In genomic region chr4:46657116-46657515, GRCm38 (mm10) we compare ENCODE assay signal across 8 mouse cellular contexts. TPM values are rescaled to one million over a fixed set of nuclear protein-coding genes. Genes with fewer than 3 reads are reported as not detected.
DNase-seq lines count a peak whose midpoint lies in the region; ATAC-seq and TF ChIP-seq lines count a peak whose summit lies in the region.

No protein-coding gene starts in this region.

- peaks cover 3% of the 10 kb centered on the region for H3K27me3 ChIP-seq in kidney, embryonic 14.5 days (ENCODE audit: control insufficient read depth, insufficient read depth, low read length)
- peaks cover 6 to 9% of the 10 kb centered on the region in 2 experiments for H3K27me3 ChIP-seq in MEL (ENCODE audit: control insufficient read depth in 1 of 2, insufficient read depth in 2 of 2, low read length in 2 of 2)
- H3K27me3 ChIP-seq in midbrain, postnatal 0 days (ENCODE audit: insufficient read depth, low read length) = peaks cover 11% of the 10 kb centered on the region; the same call in 1 of the 2 replicates
- no peaks in the 10 kb centered on the region for H3K27me3 ChIP-seq in thymus, adult 2 months (ENCODE audit: control insufficient read depth, insufficient read depth, low read length)

- no peaks in the 10 kb centered on the region for H3K4me1 ChIP-seq in kidney, embryonic 14.5 days (ENCODE audit: control insufficient read depth, insufficient read depth, low read length)
- no peaks in the 10 kb centered on the region for H3K4me1 ChIP-seq in MEL (ENCODE audit: control insufficient read depth in 1 of 2, insufficient read depth in 2 of 2, low read length in 2 of 2)
- H3K4me1 ChIP-seq in midbrain, postnatal 0 days (ENCODE audit: insufficient read depth, low read length) = no peaks in the 10 kb centered on the region
- H3K4me1 ChIP-seq in thymus, adult 2 months (replicated peaks; ENCODE audit: control insufficient read depth, insufficient read depth, low read length) = no peaks in the 10 kb centered on the region

- H3K79me2 ChIP-seq in MEL (ENCODE audit: control insufficient read depth, insufficient read depth, low read length, poor library complexity) = no peaks in the 10 kb centered on the region

- DNase-seq in kidney, adult 11 months = peak; percentile 31
- DNase-seq in MEL (ENCODE audit: low read depth, low spot score) = peak; percentile 84
- peak; percentile 65 for DNase-seq in cerebellum, adult 11 months
- DNase-seq in frontal cortex, postnatal 25 days (ENCODE audit: low spot score in 2 of 2) = peak; percentile 65 to 71
- peak; percentile 50 to 67 for DNase-seq in layer of hippocampus, postnatal 36 days
- DNase-seq in midbrain, postnatal 0 days (ENCODE audit: low spot score) = peak; percentile 81
- peak; percentile 69 for DNase-seq in thymus, adult 2 months

- no peak for TF ChIP-seq EP300 in MEL (IDR thresholded peaks at IDR 0.05; ENCODE audit: low read depth in 1 of 2, low read length in 2 of 2)

- 11% methylated on average over 5 of the region's 5 CpGs for WGBS in kidney, embryonic 14.5 days
- WGBS in midbrain, postnatal 0 days = 6% methylated on average over 5 of the region's 5 CpGs
- 9% methylated on average over 5 of the region's 5 CpGs for WGBS in thymus, adult 2 months

- H3K4me2 ChIP-seq in kidney, embryonic 14.5 days (replicated peaks; ENCODE audit: low read depth, low read length) = no peak overlapping the region
- H3K4me2 ChIP-seq in midbrain, postnatal 0 days (ENCODE audit: low read depth, low read length, poor library complexity, severe bottlenecking) = no peak overlapping the region

- TF ChIP-seq POLR2A in MEL (IDR thresholded peaks at IDR 0.05; ENCODE audit: control insufficient read depth in 1 of 2, insufficient read depth in 1 of 2, low read depth in 1 of 2, low read length in 2 of 2, poor library complexity in 1 of 2) = no peak
- TF ChIP-seq POLR2A in thymus, adult 2 months (IDR thresholded peaks at IDR 0.05; ENCODE audit: control insufficient read depth, extremely low read depth, insufficient read depth, low read length, poor library complexity) = no peak

- no peak overlapping the region for H3K4me3 ChIP-seq in kidney, embryonic 14.5 days (ENCODE audit: low read length)
- no peak overlapping the region for H3K4me3 ChIP-seq in MEL (ENCODE audit: control insufficient read depth in 1 of 2, insufficient read depth in 1 of 2, low read depth in 2 of 2, low read length in 2 of 2)
- no peak overlapping the region for H3K4me3 ChIP-seq in midbrain, postnatal 0 days (ENCODE audit: low read depth, low read length)
- H3K4me3 ChIP-seq in thymus, adult 2 months (ENCODE audit: control insufficient read depth, insufficient read depth, low read length) = no peak overlapping the region

- H3K9ac ChIP-seq in kidney, embryonic 14.5 days (ENCODE audit: low read depth, low read length) = no peak overlapping the region
- no peak overlapping the region for H3K9ac ChIP-seq in MEL (ENCODE audit: control insufficient read depth, low read depth, low read length, poor library complexity, severe bottlenecking)
- no peak overlapping the region for H3K9ac ChIP-seq in midbrain, postnatal 0 days (replicated peaks; ENCODE audit: low read length, poor library complexity, severe bottlenecking)

- no peaks in the 10 kb centered on the region for H3K36me3 ChIP-seq in kidney, embryonic 14.5 days (ENCODE audit: control insufficient read depth, insufficient read depth, low read length)
- H3K36me3 ChIP-seq in MEL (ENCODE audit: control insufficient read depth in 1 of 2, insufficient read depth in 2 of 2, low read length in 2 of 2) = no peaks in the 10 kb centered on the region
- H3K36me3 ChIP-seq in midbrain, postnatal 0 days (ENCODE audit: insufficient read depth, low read length) = no peaks in the 10 kb centered on the region
- no peaks in the 10 kb centered on the region for H3K36me3 ChIP-seq in thymus, adult 2 months (ENCODE audit: control insufficient read depth, insufficient read depth, low read length)

- ATAC-seq in kidney, embryonic 14.5 days (ENCODE audit: low FRiP score, low TSS enrichment) = no peak
- 0 out of 2 replicates have a peak, but pooled peaks have one; percentile 38 for ATAC-seq in midbrain, postnatal 0 days (ENCODE audit: low FRiP score)

- H3K9me3 ChIP-seq in kidney, embryonic 14.5 days (ENCODE audit: control insufficient read depth, low read length) = no peaks in the 10 kb centered on the region
- no peaks in the 10 kb centered on the region for H3K9me3 ChIP-seq in MEL (replicated peaks; ENCODE audit: insufficient read depth, low read length)
- H3K9me3 ChIP-seq in midbrain, postnatal 0 days (ENCODE audit: low read length) = no peaks in the 10 kb centered on the region

- TF ChIP-seq CTCF in MEL (IDR thresholded peaks at IDR 0.05 in 2 of 3, conservative IDR thresholded peaks at IDR 0.05 in 1 of 3; ENCODE audit: control insufficient read depth in 1 of 3, insufficient read depth in 1 of 3, low read depth in 2 of 3, low read length in 3 of 3, poor library complexity in 1 of 3, severe bottlenecking in 1 of 3) = peak; percentile 72 to 94 (median 91)
- peak; percentile 93 for TF ChIP-seq CTCF in midbrain, postnatal 0 days (IDR thresholded peaks at IDR 0.05)
- no peak for TF ChIP-seq CTCF in thymus, adult 2 months (IDR thresholded peaks at IDR 0.05; ENCODE audit: borderline replicate concordance, control insufficient read depth, extremely low read depth, insufficient read depth, low read length, poor library complexity)

- peak; percentile 87 for TF ChIP-seq RAD21 in MEL (IDR thresholded peaks at IDR 0.05; ENCODE audit: low read depth, low read length)

- no peak overlapping the region for H3K27ac ChIP-seq in kidney, embryonic 14.5 days (ENCODE audit: low read depth, low read length)
- no peak overlapping the region for H3K27ac ChIP-seq in MEL (ENCODE audit: control insufficient read depth, low read depth, low read length)
- H3K27ac ChIP-seq in midbrain, postnatal 0 days (ENCODE audit: low read depth, low read length) = no peak overlapping the region
- no peak overlapping the region for H3K27ac ChIP-seq in thymus, adult 2 months (ENCODE audit: control insufficient read depth, insufficient read depth, low read length)

TF ChIP-seq in MEL, 35 proteins besides CTCF, POLR2A, EP300 and RAD21:
- peak; percentile 98 for TF ChIP-seq SMC3 (IDR thresholded peaks at IDR 0.05; ENCODE audit: low read depth, low read length)
- TF ChIP-seq ZC3H11A (IDR thresholded peaks at IDR 0.05; ENCODE audit: low read depth, low read length) = peak; percentile 76
- no peak for TF ChIP-seq BHLHE40 (IDR thresholded peaks at IDR 0.05; ENCODE audit: borderline replicate concordance, low read depth, low read length)
- TF ChIP-seq UBTF (IDR thresholded peaks at IDR 0.05; ENCODE audit: borderline replicate concordance, insufficient read depth, low read depth, low read length) = no peak
- no peak for TF ChIP-seq CHD2 (IDR thresholded peaks at IDR 0.05; ENCODE audit: low read length)
- TF ChIP-seq NELFE (IDR thresholded peaks at IDR 0.05; ENCODE audit: low read depth, low read length) = no peak

RNA-seq across cellular contexts. Expression of gene Tbc1d2, which starts 7.1 kb away (rescaled TPM):
- polyA plus RNA-seq in kidney, embryonic 14.5 days (2014; fragmentation: Nextera tagmentation; extraction: Ambion mirVana) = 2.1 and 2.6 TPM in 2 replicates
- 0.19 and 0.20 TPM in 2 replicates for total RNA-seq in MEL (2012; rRNA removed)
- under 1 TPM in 1 of 2 experiments, not detected in 1; 0.36 TPM for polyA plus RNA-seq in MEL (2012; ENCODE audit: insufficient read depth in 1 of 2, insufficient read length in 2 of 2, low read depth in 1 of 2, low replicate concordance in 2 of 2, missing spikeins in 1 of 2)
- total RNA-seq in layer of hippocampus, postnatal 36 days (2021) = 1 to 10 TPM; 2.4 to 3.1 TPM
- 0.85 and 1.9 TPM in 2 replicates for total RNA-seq in midbrain, postnatal 0 days (2014; rRNA removed)
- polyA plus RNA-seq in midbrain, postnatal 0 days (2015; fragmentation: Nextera tagmentation; extraction: Ambion mirVana) = 0.52 and 0.55 TPM in 2 replicates
- 1.7 and 2.0 TPM in 2 replicates for polyA plus RNA-seq in thymus, adult 2 months (2012; rRNA removed)

RNA-seq across cellular contexts. Expression of gene Coro2a, which starts 55.1 kb away (rescaled TPM):
- 3.2 and 6.8 TPM in 2 replicates for polyA plus RNA-seq in kidney, embryonic 14.5 days (2014; fragmentation: Nextera tagmentation; extraction: Ambion mirVana)
- total RNA-seq in MEL (2012; rRNA removed) = 0.35 and 1.2 TPM in 2 replicates
- polyA plus RNA-seq in MEL (2012; ENCODE audit: insufficient read depth in 1 of 2, insufficient read length in 2 of 2, low read depth in 1 of 2, low replicate concordance in 2 of 2, missing spikeins in 1 of 2) = 1 to 10 TPM in 1 of 2 experiments, not detected in 1; 6.8 TPM
- 10 to 100 TPM; 16.0 to 17.0 TPM for total RNA-seq in layer of hippocampus, postnatal 36 days (2021)
- total RNA-seq in midbrain, postnatal 0 days (2014; rRNA removed) = 24.4 and 33.2 TPM in 2 replicates
- polyA plus RNA-seq in midbrain, postnatal 0 days (2015; fragmentation: Nextera tagmentation; extraction: Ambion mirVana) = 7.0 and 7.8 TPM in 2 replicates
- polyA plus RNA-seq in thymus, adult 2 months (2012; rRNA removed) = 13.5 and 15.9 TPM in 2 replicates

Comparison
In these comparisons a context has a peak if more than half of its experiments do, and no peak if none do; other contexts are left out.
1. DNase-seq: peak in every context shown above with its lines; median percentile 84 in MEL; 81 in midbrain, postnatal 0 days; 69 in thymus, adult 2 months; 68 in frontal cortex, postnatal 25 days; 65 in cerebellum, adult 11 months; 58 in layer of hippocampus, postnatal 36 days; 31 in kidney, adult 11 months.